Mouse (Mus musculus) bone marrow macrophage, adult 2 months (primary cell): Measurements from ENCODE around the gene Tmem91.

Experiments used
- CTCF ChIP-seq: IDR thresholded peaks from 2 replicates; pipeline ENCODE4 v1.5.1; 2012; ENCODE audit warnings: low read depth, mild to moderate bottlenecking, low read length, moderate library complexity
- POLR2A ChIP-seq: IDR thresholded peaks from 2 replicates; pipeline ENCODE4 v1.6.1; 2012; ENCODE audit warnings: mild to moderate bottlenecking, low read depth, low read length, borderline replicate concordance

- TF ChIP-seq POLR2A: no peak
- TF ChIP-seq CTCF: 0 out of 2 replicates have a peak, but pooled peaks have one; percentile 33
Measured at GRCm38 (mm10) chr7:25687811-25688401, 12.9 kb upstream of the Tmem91 start.
